Mouse (Mus musculus) ES-E14 (cell line): ENCODE measurements around the gene Rpl13a. TPM values are rescaled to one million over a fixed set of nuclear protein-coding genes. Genes with fewer than 3 reads are reported as not detected.

Experiments
- DNase-seq: peaks from one replicate; pipeline ENCODE4 v3.0.0-alpha.2; 2013; ENCODE audit warnings: low read depth, low spot score
- H3K27ac ChIP-seq: 2 replicates; pipeline ENCODE4 v1.5.1; 2012; ENCODE audit warnings: low read depth, mild to moderate bottlenecking, low read length, moderate library complexity, mixed read lengths; ENCODE audit not compliant: poor library complexity, insufficient read depth, severe bottlenecking
- H3K36me3 ChIP-seq: 2 replicates; pipeline ENCODE4 v1.6.1; 2012; ENCODE audit warnings: mild to moderate bottlenecking, low read length, moderate library complexity, mixed read lengths; ENCODE audit not compliant: control insufficient read depth, poor library complexity, insufficient read depth, severe bottlenecking
- H3K4me1 ChIP-seq, 2 experiments: fragments of 150-350 bp in 1 of 2; sonication (generic) in 1 of 2; 2 replicates each; pipeline ENCODE4 v1.6.1; 2012; ENCODE audit warnings: low read length in 2 of 2, mild to moderate bottlenecking in 1 of 2, mixed read lengths in 1 of 2; ENCODE audit not compliant: control insufficient read depth in 2 of 2, insufficient read depth in 2 of 2, poor library complexity in 1 of 2
- H3K4me3 ChIP-seq, 2 experiments: fragments of 150-350 bp in 1 of 2; sonication (generic) in 1 of 2; 2 replicates each; pipeline ENCODE4 v1.5.1; 2012; ENCODE audit warnings: low read length in 2 of 2, low read depth in 1 of 2, mild to moderate bottlenecking in 1 of 2, mixed read lengths in 1 of 2; ENCODE audit not compliant: insufficient read depth in 1 of 2, poor library complexity in 1 of 2, severe bottlenecking in 1 of 2
- H3K9ac ChIP-seq: 2 replicates; pipeline ENCODE4 v1.6.1; 2012; ENCODE audit warnings: low read depth, mild to moderate bottlenecking, low read length, mixed read lengths; ENCODE audit not compliant: poor library complexity, insufficient read depth, severe bottlenecking
- H3K9me3 ChIP-seq: fragments of 150-350 bp; sonication (generic); 2 replicates; pipeline ENCODE4 v1.6.1; 2012; ENCODE audit warnings: low read depth, mild to moderate bottlenecking, low read length; ENCODE audit not compliant: control insufficient read depth, insufficient read depth
- CHD2 ChIP-seq: IDR thresholded peaks from 2 replicates; pipeline ENCODE4 v1.6.1; 2014; ENCODE audit warnings: mild to moderate bottlenecking, low read depth, low read length, inconsistent platforms
- HCFC1 ChIP-seq: IDR thresholded peaks from 2 replicates; pipeline ENCODE4 v1.6.1; 2012; ENCODE audit warnings: low read length, inconsistent platforms, borderline replicate concordance; ENCODE audit not compliant: insufficient read depth
- MAFK ChIP-seq: IDR thresholded peaks from 2 replicates; pipeline ENCODE4 v1.6.1; 2014; ENCODE audit warnings: mild to moderate bottlenecking, low read depth, low read length, inconsistent platforms; ENCODE audit not compliant: insufficient read depth
- ZC3H11A ChIP-seq: IDR thresholded peaks from 2 replicates; pipeline ENCODE4 v1.6.1; 2012; ENCODE audit warnings: low read depth, mild to moderate bottlenecking, inconsistent platforms, low read length, borderline replicate concordance
- ZNF384 ChIP-seq: IDR thresholded peaks from 2 replicates; pipeline ENCODE4 v1.6.1; 2012; ENCODE audit warnings: low read depth, low read length, inconsistent platforms
- in situ Hi-C, 2 experiments: fragments of 600-800 bp; cut with MboI; formaldehyde crosslinking; loops; one replicate each; pipeline ENCODE4 v1.15.1; 2025; ENCODE audit warnings: low sequenced_read_pairs in 2 of 2, inconsistent platforms in 1 of 2; ENCODE audit not compliant: unreplicated experiment in 2 of 2
- total RNA-seq: library from RNA; depleted of rRNA; stranded (reverse); fragments of 300-350 nt; gene quantifications from 2 replicates; pipeline ENCODE4 v1.2.3, GENCODE M21; 2012

Gene Rpl13a
- total RNA-seq, 1 experiment = 3,971 TPM

GRCm38 (mm10) chr7:45160866-45161265 is 32.3 kb upstream of the Rpl13a start:
- no peak overlapping the region for H3K27ac ChIP-seq
- no peak for DNase-seq
- H3K36me3 ChIP-seq = peaks cover 11% of the 10 kb centered on the region
- H3K9ac ChIP-seq = no peak overlapping the region
- no peaks in the 10 kb centered on the region for H3K9me3 ChIP-seq
- H3K4me3 ChIP-seq = no peak overlapping the region
- no peak for TF ChIP-seq CHD2
- TF ChIP-seq ZC3H11A = no peak
- no peak for TF ChIP-seq HCFC1
- no peak for TF ChIP-seq ZNF384
- TF ChIP-seq MAFK = no peak
- in situ Hi-C loops = no loop called here
- peaks cover 2 to 4% of the 10 kb centered on the region in 2 experiments; a peak in 1 of 4 replicates for H3K4me1 ChIP-seq

- H3K4me1 ChIP-seq = peaks cover 4% of the 10 kb centered on the region in 2 experiments; a peak in 2 of 4 replicates
- in situ Hi-C loops = no loop called here
- no peak for TF ChIP-seq ZNF384
- no peak for TF ChIP-seq CHD2
- TF ChIP-seq MAFK = no peak
- no peak for TF ChIP-seq ZC3H11A
- no peak for TF ChIP-seq HCFC1
- H3K4me3 ChIP-seq = no peak overlapping the region
- H3K27ac ChIP-seq = no peak overlapping the region
- H3K9me3 ChIP-seq = no peaks in the 10 kb centered on the region
- H3K36me3 ChIP-seq = peaks cover 11% of the 10 kb centered on the region
- no peak for DNase-seq
- H3K9ac ChIP-seq = no peak overlapping the region
Measured at GRCm38 (mm10) chr7:45160316-45160800, 31.8 kb upstream of the Rpl13a start.

DNA sequence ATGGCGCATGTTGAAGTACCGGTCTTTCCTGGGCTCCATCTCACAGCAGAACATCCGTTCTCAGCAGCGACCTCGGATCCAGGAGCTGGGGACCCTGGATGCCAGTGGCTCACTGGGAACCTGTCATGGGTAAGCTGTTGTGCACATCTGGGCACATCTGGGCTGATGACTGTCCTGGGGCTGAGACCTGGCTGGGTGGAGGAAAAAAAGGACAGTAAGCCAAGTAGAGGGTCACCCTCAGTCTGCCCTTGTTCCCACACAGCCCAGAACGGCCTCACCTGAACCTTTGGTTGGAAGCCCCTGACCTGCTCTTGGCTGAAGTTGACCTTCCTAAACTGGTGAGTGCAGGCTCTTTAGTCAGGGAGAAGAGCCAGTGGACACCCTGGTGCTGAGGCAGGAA is 30.4 kb upstream of the Rpl13a start:
- no peaks in the 10 kb centered on the region for H3K9me3 ChIP-seq
- H3K27ac ChIP-seq = no peak overlapping the region
- TF ChIP-seq ZC3H11A (no peak), ZNF384 (no peak), CHD2 (no peak), HCFC1 (no peak), MAFK (no peak)
- H3K4me1 ChIP-seq = peaks cover under 1 to 5% of the 10 kb centered on the region in 2 experiments; a peak in 2 of 4 replicates
- H3K4me3 ChIP-seq = no peak overlapping the region
- H3K36me3 ChIP-seq = peaks cover 11% of the 10 kb centered on the region
- in situ Hi-C loops = no loop called here
- H3K9ac ChIP-seq = no peak overlapping the region
- DNase-seq = no peak

- Histone ChIP-seq H3K9ac (no peak overlapping the region), H3K36me3 (peaks cover 11% of the 10 kb centered on the region), H3K4me1 (peaks cover 0 to 5% of the 10 kb centered on the region in 2 experiments; a peak in 2 of 4 replicates), H3K9me3 (no peaks in the 10 kb centered on the region), H3K27ac (no peak overlapping the region), H3K4me3 (no peak overlapping the region)
- no peak for TF ChIP-seq ZNF384
- no peak for DNase-seq
- in situ Hi-C loops = no loop called here
Measured at GRCm38 (mm10) chr7:45157459-45157858, 28.9 kb upstream of the Rpl13a start.

DNA sequence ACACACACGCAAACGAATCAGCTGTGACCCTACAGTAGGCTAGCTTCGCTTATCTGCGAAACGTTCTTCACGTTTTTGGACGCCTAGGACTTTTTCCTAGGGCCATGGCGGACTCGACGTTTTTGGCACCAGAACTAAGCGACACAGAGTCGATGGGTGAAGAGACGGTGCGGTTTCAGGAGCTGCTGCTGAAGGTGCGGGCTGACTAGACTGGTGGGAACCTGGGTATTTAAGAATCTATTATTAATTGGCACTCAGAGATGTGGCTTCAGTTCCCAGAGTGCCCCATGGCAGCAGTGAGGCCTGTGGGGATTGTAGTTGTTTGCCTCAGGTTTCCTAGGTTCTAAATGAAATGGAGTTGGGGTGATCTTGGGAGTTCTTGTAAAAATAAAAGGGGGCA is 27.6 kb upstream of the Rpl13a start:
- H3K4me1 ChIP-seq = peaks cover 0 to 6% of the 10 kb centered on the region in 2 experiments; a peak in 2 of 4 replicates
- no peak overlapping the region for H3K27ac ChIP-seq
- peaks cover 11% of the 10 kb centered on the region for H3K36me3 ChIP-seq
- TF ChIP-seq ZNF384 = no peak
- TF ChIP-seq ZC3H11A = no peak
- TF ChIP-seq MAFK = no peak
- no peak for TF ChIP-seq HCFC1
- no peak for TF ChIP-seq CHD2
- no peak for DNase-seq
- in situ Hi-C loops = no loop called here
- no peak overlapping the region for H3K4me3 ChIP-seq
- H3K9ac ChIP-seq = no peak overlapping the region
- no peaks in the 10 kb centered on the region for H3K9me3 ChIP-seq
